Mouse (Mus musculus) myocyte (in vitro differentiated cells): ENCODE measurements at regions not wholly inside any gene's neighbourhood (a gene's known extent, or its start where the extent isn't known, plus 50 kb on each side); places are given as distances from the start of the nearest gene placed in this dataset.
"Not testable (repeated sequence)": the region's sequence is repeated elsewhere in the genome, so short reads cannot be mapped to it uniquely, and the experiment has no call there.

Experiments used
- H3K27me3 ChIP-seq: one replicate; pipeline ENCODE4 v1.6.1; 2011; ENCODE audit not compliant: control insufficient read depth, insufficient read depth, insufficient read length
- H3K36me3 ChIP-seq: one replicate; pipeline ENCODE4 v1.6.1; 2011; ENCODE audit not compliant: control insufficient read depth, insufficient read depth
- H3K4me2 ChIP-seq: one replicate; pipeline ENCODE4 v1.6.1; 2011; ENCODE audit warnings: low read depth, control low read depth
- H3K4me3 ChIP-seq: one replicate; pipeline ENCODE4 v1.5.1; 2011; ENCODE audit warnings: mild to moderate bottlenecking, control low read depth, moderate library complexity
- H3K79me2 ChIP-seq: one replicate; pipeline ENCODE4 v1.6.1; 2011; ENCODE audit not compliant: control insufficient read depth, insufficient read depth
- H3ac ChIP-seq: one replicate; pipeline ENCODE4 v1.6.1; 2011; ENCODE audit not compliant: control insufficient read depth, insufficient read length
- CEBPB ChIP-seq: IDR thresholded peaks from 2 replicates; pipeline ENCODE4 v1.6.1; 2011; ENCODE audit warnings: mild to moderate bottlenecking, moderate library complexity; ENCODE audit not compliant: poor library complexity, insufficient read depth, severe bottlenecking
- E2F4 ChIP-seq: IDR thresholded peaks from one replicate; pipeline ENCODE4 v1.6.1; 2011; ENCODE audit warnings: mild to moderate bottlenecking, control low read depth, moderate library complexity; ENCODE audit not compliant: insufficient read depth
- MAX ChIP-seq: IDR thresholded peaks from one replicate; pipeline ENCODE4 v1.6.1; 2011; ENCODE audit warnings: low read depth, mild to moderate bottlenecking, control low read depth
- MYOD1 ChIP-seq, 3 experiments: IDR thresholded peaks; one replicate each; pipeline ENCODE4 v1.6.1; 2011; ENCODE audit warnings: control low read depth in 2 of 3, low read depth in 2 of 3, mild to moderate bottlenecking in 2 of 3, moderate library complexity in 1 of 3; ENCODE audit not compliant: insufficient read length in 2 of 3, control insufficient read depth in 1 of 3
- MYOG ChIP-seq, 3 experiments: IDR thresholded peaks; one replicate each; pipeline ENCODE4 v1.6.1; 2011; ENCODE audit warnings: control low read depth in 2 of 3, low read depth in 2 of 3, mild to moderate bottlenecking in 2 of 3; ENCODE audit not compliant: insufficient read length in 2 of 3, control insufficient read depth in 1 of 3, insufficient read depth in 1 of 3
- POLR2A ChIP-seq: IDR thresholded peaks from one replicate; pipeline ENCODE4 v1.6.1; 2011; ENCODE audit warnings: low read depth, mild to moderate bottlenecking, control low read depth, moderate library complexity; ENCODE audit not compliant: insufficient read length
- POLR2AphosphoS2 ChIP-seq: IDR thresholded peaks from one replicate; pipeline ENCODE4 v1.6.1; 2011; ENCODE audit warnings: low read depth, control low read depth; ENCODE audit not compliant: insufficient read length
- REST ChIP-seq: IDR thresholded peaks from one replicate; pipeline ENCODE4 v1.6.1; 2011; ENCODE audit warnings: mild to moderate bottlenecking, control low read depth, moderate library complexity; ENCODE audit not compliant: insufficient read depth, insufficient read length
- SRF ChIP-seq: IDR thresholded peaks from one replicate; pipeline ENCODE4 v1.6.1; 2011; ENCODE audit warnings: low read depth; ENCODE audit not compliant: control insufficient read depth, insufficient read length
- TCF12 ChIP-seq: IDR thresholded peaks from one replicate; pipeline ENCODE4 v1.6.1; 2011; ENCODE audit warnings: mild to moderate bottlenecking, control low read depth; ENCODE audit not compliant: poor library complexity, insufficient read depth, severe bottlenecking
- TCF3 ChIP-seq: IDR thresholded peaks from one replicate; pipeline ENCODE4 v1.6.1; 2011; ENCODE audit warnings: low read depth, control low read depth; ENCODE audit not compliant: insufficient read length
- USF1 ChIP-seq: IDR thresholded peaks from one replicate; pipeline ENCODE4 v1.6.1; 2011; ENCODE audit warnings: low read depth, mild to moderate bottlenecking, control low read depth, moderate library complexity

GRCm38 (mm10) chr16:55758707-55759067, 80.0 kb downstream of the Nfkbiz start:
- TF ChIP-seq MYOG (IDR thresholded peaks at IDR 0.05; ENCODE audit: control insufficient read depth in 1 of 3, insufficient read depth in 1 of 3, insufficient read length in 2 of 3, low read depth in 2 of 3): no peak
- no peak for TF ChIP-seq CEBPB
- TF ChIP-seq SRF: no peak
- TF ChIP-seq E2F4: no peak
- TF ChIP-seq TCF12: no peak
- TF ChIP-seq POLR2A: no peak
- TF ChIP-seq MAX: no peak
- TF ChIP-seq REST: no peak
- no peak for TF ChIP-seq USF1
- no peak for TF ChIP-seq TCF3
- TF ChIP-seq MYOD1 (IDR thresholded peaks at IDR 0.05; ENCODE audit: control insufficient read depth in 1 of 3, insufficient read length in 2 of 3, low read depth in 2 of 3): no peak
- Histone ChIP-seq H3K4me2 (no peak overlapping the region), H3K4me3 (no peak overlapping the region), H3K79me2 (no peaks in the 10 kb centered on the region), H3K36me3 (no peaks in the 10 kb centered on the region), H3ac (no peak overlapping the region), H3K27me3 (no peaks in the 10 kb centered on the region)

GRCm38 (mm10) chr16:55757952-55758706, 80.6 kb downstream of the Nfkbiz start:
- no peaks in the 10 kb centered on the region for H3K27me3 ChIP-seq
- no peak overlapping the region for H3K4me3 ChIP-seq
- H3K79me2 ChIP-seq: no peaks in the 10 kb centered on the region
- no peaks in the 10 kb centered on the region for H3K36me3 ChIP-seq
- H3ac ChIP-seq: no peak overlapping the region
- H3K4me2 ChIP-seq: no peak overlapping the region
- TF ChIP-seq POLR2AphosphoS2 (no peak), SRF (no peak), POLR2A (no peak), MYOD1 (IDR thresholded peaks at IDR 0.05; ENCODE audit: control insufficient read depth in 1 of 3, insufficient read length in 2 of 3, low read depth in 2 of 3) (no peak), CEBPB (no peak), E2F4 (no peak), TCF12 (no peak), USF1 (no peak), REST (no peak), TCF3 (no peak), MAX (no peak), MYOG (IDR thresholded peaks at IDR 0.05; ENCODE audit: control insufficient read depth in 1 of 3, insufficient read depth in 1 of 3, insufficient read length in 2 of 3, low read depth in 2 of 3) (no peak)

GRCm38 (mm10) chr16:55757422-55757815, 81.3 kb downstream of the Nfkbiz start:
- H3ac ChIP-seq, H3K4me3 ChIP-seq, H3K36me3 ChIP-seq, H3K79me2 ChIP-seq, H3K27me3 ChIP-seq, H3K4me2 ChIP-seq: not testable (repeated sequence)

GRCm38 (mm10) chr16:55756764-55757421, 81.8 kb downstream of the Nfkbiz start:
- Histone ChIP-seq H3K4me2 (no peak overlapping the region), H3K36me3 (no peaks in the 10 kb centered on the region), H3ac (no peak overlapping the region), H3K27me3 (no peaks in the 10 kb centered on the region), H3K4me3 (no peak overlapping the region), H3K79me2 (no peaks in the 10 kb centered on the region)
- no peak for TF ChIP-seq POLR2AphosphoS2
- TF ChIP-seq E2F4: no peak
- no peak for TF ChIP-seq MYOD1 (IDR thresholded peaks at IDR 0.05; ENCODE audit: control insufficient read depth in 1 of 3, insufficient read length in 2 of 3, low read depth in 2 of 3)
- TF ChIP-seq TCF3: no peak
- TF ChIP-seq SRF: no peak
- TF ChIP-seq REST: no peak
- TF ChIP-seq USF1: no peak
- TF ChIP-seq CEBPB: no peak
- TF ChIP-seq MYOG (IDR thresholded peaks at IDR 0.05; ENCODE audit: control insufficient read depth in 1 of 3, insufficient read depth in 1 of 3, insufficient read length in 2 of 3, low read depth in 2 of 3): no peak

- no peak overlapping the region for H3ac ChIP-seq
- no peak overlapping the region for H3K4me3 ChIP-seq
- no peak overlapping the region for H3K4me2 ChIP-seq
- H3K36me3 ChIP-seq: no peaks in the 10 kb centered on the region
- no peak for TF ChIP-seq TCF3
- TF ChIP-seq CEBPB: no peak
- TF ChIP-seq SRF: no peak
- H3K79me2 ChIP-seq: no peaks in the 10 kb centered on the region
- no peaks in the 10 kb centered on the region for H3K27me3 ChIP-seq
These were observed 83.3 kb downstream of the Nfkbiz start for GRCm38 (mm10) chr16:55755309-55755832.
